In genomic region chr11:75135358-75135757, GRCm38 (mm10) we compare ENCODE assay signal across 15 mouse cellular contexts. TPM values are rescaled to one million over a fixed set of nuclear protein-coding genes. Genes with fewer than 3 reads are reported as not detected.
DNase-seq lines count a peak whose midpoint lies in the region; ATAC-seq and TF ChIP-seq lines count a peak whose summit lies in the region.
"Had no signal": no experiment of that assay in that cellular context is flagged by ENCODE, and none has a peak within 500 bp of the region (broad histone marks: within the 10 kb centered on the region; RNA-seq: fewer than 3 reads in every experiment).

No protein-coding gene starts in this region.

- 92% methylated on average over 4 of the region's 4 CpGs for WGBS in intestine, embryonic 14.5 days
- 91% methylated on average over 4 of the region's 4 CpGs for WGBS in intestine, postnatal 0 days
- WGBS in kidney, adult 2 months = 59% methylated on average over 4 of the region's 4 CpGs
- WGBS in limb, embryonic 13.5 days = 87% methylated on average over 4 of the region's 4 CpGs
- 93% methylated on average over 4 of the region's 4 CpGs for WGBS in intestine, embryonic 15.5 days

- H3K9ac ChIP-seq in intestine, embryonic 14.5 days (ENCODE audit: low read length) = no peak overlapping the region
- H3K9ac ChIP-seq in intestine, postnatal 0 days (ENCODE audit: low read depth, low read length) = no peak overlapping the region
- H3K9ac ChIP-seq in limb, embryonic 13.5 days = no peak overlapping the region
- no peak overlapping the region for H3K9ac ChIP-seq in intestine, embryonic 15.5 days
- H3K9ac ChIP-seq: liver, embryonic 14.5 days; midbrain, embryonic 15.5 days; neural tube, embryonic 12.5 days had no signal

- no peak overlapping the region for H3K4me3 ChIP-seq in intestine, embryonic 14.5 days (ENCODE audit: low read depth, low read length)
- no peak overlapping the region for H3K4me3 ChIP-seq in intestine, postnatal 0 days (ENCODE audit: low read depth, low read length)
- H3K4me3 ChIP-seq in kidney, adult 2 months (ENCODE audit: insufficient read depth, low read depth, low read length) = no peak overlapping the region
- H3K4me3 ChIP-seq in limb, embryonic 13.5 days = no peak overlapping the region
- H3K4me3 ChIP-seq in layer of hippocampus, adult 2 months = no peak overlapping the region
- no peak overlapping the region for H3K4me3 ChIP-seq in intestine, embryonic 15.5 days (replicated peaks)
- H3K4me3 ChIP-seq: forebrain, embryonic 10.5 days; midbrain, embryonic 15.5 days; neural tube, embryonic 12.5 days had no signal

- no peak for ATAC-seq in intestine, embryonic 14.5 days (replicated peaks; ENCODE audit: low FRiP score, low TSS enrichment, low read depth)
- no peak for ATAC-seq in intestine, postnatal 0 days
- no peak for ATAC-seq in limb, embryonic 13.5 days (ENCODE audit: low FRiP score, low read depth)
- ATAC-seq in intestine, embryonic 15.5 days = no peak
- ATAC-seq: midbrain, embryonic 15.5 days had no signal

- H3K4me2 ChIP-seq in intestine, embryonic 14.5 days (ENCODE audit: low read length) = no peak overlapping the region
- H3K4me2 ChIP-seq in intestine, postnatal 0 days (replicated peaks; ENCODE audit: low read depth) = no peak overlapping the region
- no peak overlapping the region for H3K4me2 ChIP-seq in limb, embryonic 13.5 days (replicated peaks)
- H3K4me2 ChIP-seq in intestine, embryonic 15.5 days (replicated peaks) = no peak overlapping the region
- H3K4me2 ChIP-seq: midbrain, embryonic 15.5 days; neural tube, embryonic 12.5 days had no signal

- TF ChIP-seq CTCF in intestine, postnatal 0 days (IDR thresholded peaks at IDR 0.05; ENCODE audit: low read depth) = no peak
- TF ChIP-seq CTCF in kidney, adult 2 months (conservative IDR thresholded peaks at IDR 0.05; ENCODE audit: insufficient read depth, insufficient read length, low read depth, low read length) = no peak
- TF ChIP-seq CTCF in layer of hippocampus, adult 2 months (conservative IDR thresholded peaks at IDR 0.05) = no peak

- peak overlapping the region; percentile 79; the same call in 1 of the 2 replicates for H3K27ac ChIP-seq in intestine, embryonic 14.5 days (ENCODE audit: low read depth)
- H3K27ac ChIP-seq in intestine, postnatal 0 days (ENCODE audit: low read depth, low read length) = no peak overlapping the region
- H3K27ac ChIP-seq in kidney, adult 2 months (ENCODE audit: insufficient read depth, low read depth, low read length) = peak overlapping the region; percentile 65
- peak overlapping the region; percentile 40; the same call in 1 of the 2 replicates for H3K27ac ChIP-seq in limb, embryonic 13.5 days
- no peak overlapping the region for H3K27ac ChIP-seq in layer of hippocampus, adult 2 months
- H3K27ac ChIP-seq in intestine, embryonic 15.5 days = no peak overlapping the region
- H3K27ac ChIP-seq: forebrain, embryonic 10.5 days; liver, embryonic 14.5 days; midbrain, embryonic 15.5 days; neural tube, embryonic 12.5 days had no signal

- DNase-seq in adrenal gland, adult (ENCODE audit: inconsistent age in 2 of 2, low spot score in 1 of 2) = peak; percentile 7 to 59
- no peak for DNase-seq in adrenal gland, postnatal 10 days
- DNase-seq in intestine, embryonic 14.5 days (ENCODE audit: low spot score) = no peak
- peak; percentile 92 for DNase-seq in kidney, adult 2 months
- DNase-seq in layer of hippocampus, adult 2 months (ENCODE audit: low spot score in 2 of 2) = no peak
- DNase-seq: cerebellum, adult 11-12 months; retina, postnatal 1 day; spleen, adult 18-20 months had no signal

- H3K27me3 ChIP-seq in intestine, embryonic 14.5 days (replicated peaks; ENCODE audit: control insufficient read depth, insufficient read depth, low read length) = no peaks in the 10 kb centered on the region
- no peaks in the 10 kb centered on the region for H3K27me3 ChIP-seq in intestine, postnatal 0 days (replicated peaks; ENCODE audit: control insufficient read depth, insufficient read depth, low read length)
- no peaks in the 10 kb centered on the region for H3K27me3 ChIP-seq in kidney, adult 2 months (replicated peaks; ENCODE audit: control insufficient read depth, insufficient read depth, low read length)
- H3K27me3 ChIP-seq in limb, embryonic 13.5 days = no peaks in the 10 kb centered on the region
- no peaks in the 10 kb centered on the region for H3K27me3 ChIP-seq in intestine, embryonic 15.5 days (replicated peaks)
- H3K27me3 ChIP-seq: midbrain, embryonic 15.5 days; neural tube, embryonic 12.5 days had no signal

- H3K4me1 ChIP-seq in intestine, embryonic 14.5 days (replicated peaks; ENCODE audit: control insufficient read depth, insufficient read depth, low read length) = peaks cover 54% of the 10 kb centered on the region
- peaks cover 5% of the 10 kb centered on the region; the same call in 1 of the 2 replicates for H3K4me1 ChIP-seq in intestine, postnatal 0 days (replicated peaks; ENCODE audit: control insufficient read depth, insufficient read depth, low read length)
- H3K4me1 ChIP-seq in kidney, adult 2 months (ENCODE audit: control insufficient read depth, insufficient read depth, low read length) = peaks cover 51% of the 10 kb centered on the region
- H3K4me1 ChIP-seq in limb, embryonic 13.5 days = peaks cover 81% of the 10 kb centered on the region
- H3K4me1 ChIP-seq in intestine, embryonic 15.5 days (replicated peaks) = peaks cover 35% of the 10 kb centered on the region

- H3K36me3 ChIP-seq in intestine, embryonic 14.5 days (ENCODE audit: control insufficient read depth, insufficient read depth, low read length) = no peaks in the 10 kb centered on the region
- H3K36me3 ChIP-seq in intestine, postnatal 0 days (ENCODE audit: control insufficient read depth, insufficient read depth) = 0 out of 2 replicates have a peak, but pooled peaks cover 3% of the 10 kb centered on the region
- no peaks in the 10 kb centered on the region for H3K36me3 ChIP-seq in kidney, adult 2 months (ENCODE audit: control insufficient read depth, insufficient read depth, low read length)
- H3K36me3 ChIP-seq in limb, embryonic 13.5 days = 0 out of 2 replicates have a peak, but pooled peaks cover under 1% of the 10 kb centered on the region
- no peaks in the 10 kb centered on the region for H3K36me3 ChIP-seq in intestine, embryonic 15.5 days
- H3K36me3 ChIP-seq: midbrain, embryonic 15.5 days; neural tube, embryonic 12.5 days had no signal

- no peaks in the 10 kb centered on the region for H3K9me3 ChIP-seq in intestine, embryonic 14.5 days (ENCODE audit: control insufficient read depth, low read length)
- H3K9me3 ChIP-seq in intestine, postnatal 0 days (ENCODE audit: control insufficient read depth) = no peaks in the 10 kb centered on the region
- H3K9me3 ChIP-seq in limb, embryonic 13.5 days = no peaks in the 10 kb centered on the region
- H3K9me3 ChIP-seq in intestine, embryonic 15.5 days = no peaks in the 10 kb centered on the region
- H3K9me3 ChIP-seq: forebrain, embryonic 10.5 days; midbrain, embryonic 15.5 days; neural tube, embryonic 12.5 days had no signal

- no peak for TF ChIP-seq POLR2A in kidney, adult 2 months (IDR thresholded peaks at IDR 0.05; ENCODE audit: low read depth, low read length)

RNA-seq across cellular contexts. Expression of gene Hic1, which starts 34.0 kb away (rescaled TPM):
- total RNA-seq in adrenal gland, postnatal 10 days (2021) = 10 to 100 TPM; 23.6 to 24.5 TPM
- polyA plus RNA-seq in intestine, embryonic 14.5 days (2014; fragmentation: Nextera tagmentation; extraction: Ambion mirVana) = 13.0 and 14.5 TPM in 2 replicates
- polyA plus RNA-seq in intestine, postnatal 0 days (2015; fragmentation: Nextera tagmentation; extraction: Ambion mirVana) = 8.6 and 8.8 TPM in 2 replicates
- 8.6 and 12.6 TPM in 2 replicates for polyA plus RNA-seq in kidney, adult 2 months (2012; rRNA removed)
- 28.2 and 29.3 TPM in 2 replicates for polyA plus RNA-seq in limb, embryonic 13.5 days (2015; fragmentation: Nextera tagmentation; extraction: Ambion mirVana)
- total RNA-seq in layer of hippocampus, adult 2 months (2021) = 1 to 10 TPM; 3.8 to 3.9 TPM
- polyA plus RNA-seq in intestine, embryonic 15.5 days (2015; fragmentation: Nextera tagmentation; extraction: Ambion mirVana) = 20.3 and 22.0 TPM in 2 replicates

RNA-seq across cellular contexts. Expression of gene Ovca2, which starts 43.3 kb away (rescaled TPM):
- 10 to 100 TPM; 13.5 to 18.1 TPM for total RNA-seq in adrenal gland, postnatal 10 days (2021)
- polyA plus RNA-seq in intestine, embryonic 14.5 days (2014; fragmentation: Nextera tagmentation; extraction: Ambion mirVana) = 29.9 and 32.2 TPM in 2 replicates
- polyA plus RNA-seq in intestine, postnatal 0 days (2015; fragmentation: Nextera tagmentation; extraction: Ambion mirVana) = 21.6 and 22.4 TPM in 2 replicates
- polyA plus RNA-seq in kidney, adult 2 months (2012; rRNA removed) = 18.6 and 33.7 TPM in 2 replicates
- 27.8 and 29.5 TPM in 2 replicates for polyA plus RNA-seq in limb, embryonic 13.5 days (2015; fragmentation: Nextera tagmentation; extraction: Ambion mirVana)
- 10 to 100 TPM; 19.3 to 22.4 TPM for total RNA-seq in layer of hippocampus, adult 2 months (2021)
- 21.3 and 21.4 TPM in 2 replicates for polyA plus RNA-seq in intestine, embryonic 15.5 days (2015; fragmentation: Nextera tagmentation; extraction: Ambion mirVana)

RNA-seq across cellular contexts. Expression of gene Dph1, which starts 55.7 kb away (rescaled TPM):
- 10 to 100 TPM; 23.1 to 24.2 TPM for total RNA-seq in adrenal gland, postnatal 10 days (2021)
- polyA plus RNA-seq in intestine, embryonic 14.5 days (2014; fragmentation: Nextera tagmentation; extraction: Ambion mirVana) = 27.9 and 31.5 TPM in 2 replicates
- polyA plus RNA-seq in intestine, postnatal 0 days (2015; fragmentation: Nextera tagmentation; extraction: Ambion mirVana) = 11.3 and 12.3 TPM in 2 replicates
- 40.2 and 46.7 TPM in 2 replicates for polyA plus RNA-seq in kidney, adult 2 months (2012; rRNA removed)
- 23.9 and 24.9 TPM in 2 replicates for polyA plus RNA-seq in limb, embryonic 13.5 days (2015; fragmentation: Nextera tagmentation; extraction: Ambion mirVana)
- total RNA-seq in layer of hippocampus, adult 2 months (2021) = 10 to 100 TPM; 30.7 to 31.4 TPM
- polyA plus RNA-seq in intestine, embryonic 15.5 days (2015; fragmentation: Nextera tagmentation; extraction: Ambion mirVana) = 23.4 and 23.8 TPM in 2 replicates

RNA-seq across cellular contexts. Expression of gene Rtn4rl1, which starts 58.2 kb away (rescaled TPM):
- 10 to 100 TPM; 25.2 to 27.8 TPM for total RNA-seq in adrenal gland, postnatal 10 days (2021)
- 1.6 and 2.0 TPM in 2 replicates for polyA plus RNA-seq in intestine, embryonic 14.5 days (2014; fragmentation: Nextera tagmentation; extraction: Ambion mirVana)
- 1.5 and 1.8 TPM in 2 replicates for polyA plus RNA-seq in intestine, postnatal 0 days (2015; fragmentation: Nextera tagmentation; extraction: Ambion mirVana)
- polyA plus RNA-seq in kidney, adult 2 months (2012; rRNA removed) = 11.3 and 12.7 TPM in 2 replicates
- polyA plus RNA-seq in limb, embryonic 13.5 days (2015; fragmentation: Nextera tagmentation; extraction: Ambion mirVana) = 2.3 and 3.1 TPM in 2 replicates
- total RNA-seq in layer of hippocampus, adult 2 months (2021) = 100 to 1,000 TPM; 104 to 110 TPM
- polyA plus RNA-seq in intestine, embryonic 15.5 days (2015; fragmentation: Nextera tagmentation; extraction: Ambion mirVana) = 1.7 and 1.8 TPM in 2 replicates

Comparison
In these comparisons a context has a peak if more than half of its experiments do, and no peak if none do; other contexts are left out.
1. DNase-seq: peak in adrenal gland, adult (2 of 2) and kidney, adult 2 months (single experiment); none in adrenal gland, postnatal 10 days (single experiment), intestine, embryonic 14.5 days (single experiment) and layer of hippocampus, adult 2 months (0 of 2).
2. H3K27ac ChIP-seq: peak in intestine, embryonic 14.5 days (single experiment), kidney, adult 2 months (single experiment) and limb, embryonic 13.5 days (single experiment); none in intestine, postnatal 0 days (single experiment), layer of hippocampus, adult 2 months (single experiment) and intestine, embryonic 15.5 days (single experiment).